Mouse (Mus musculus) liver, adult 10 weeks (tissue): Measurements from ENCODE around the gene Med15. TPM values are rescaled to one million over a fixed set of nuclear protein-coding genes. Genes with fewer than 3 reads are reported as not detected.

Experiments used
- polyA plus RNA-seq: library from polyadenylated mRNA; stranded (reverse); fragments of 350-450 nt; fragmentation: Illumina TruSeq; extraction: RNeasy Lipid Tissue Mini Kit (QIAGEN cat#74804); gene quantifications from one replicate; pipeline ENCODE4 v1.2.3, GENCODE M21; 2014; ENCODE audit warnings: low read depth, low replicate concordance

Med15 gene
- polyA plus RNA-seq = 6.3 TPM

DNA sequence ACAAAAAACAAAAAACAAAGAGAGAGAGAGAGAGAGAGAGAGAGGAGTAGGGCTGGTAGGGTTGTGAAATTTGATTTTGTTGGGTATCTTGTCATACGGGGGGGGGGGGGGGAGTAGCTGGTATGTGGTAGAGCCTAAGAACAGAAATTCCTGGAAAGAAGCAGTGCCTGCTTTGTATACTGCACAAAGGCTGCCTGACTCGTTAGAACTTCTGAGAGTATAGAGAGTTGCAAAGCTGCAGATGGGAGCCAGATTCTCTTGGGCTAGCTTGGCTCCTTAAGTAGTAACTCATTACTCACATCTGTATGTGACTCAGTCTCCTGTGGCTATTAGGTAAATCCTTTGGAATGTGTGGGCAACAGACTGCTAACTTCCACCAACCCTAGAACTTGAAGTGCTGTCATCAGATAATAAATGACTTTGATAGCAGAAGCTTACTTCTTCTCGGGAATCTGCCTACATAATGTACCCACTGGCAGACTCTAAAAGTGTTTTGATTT lies at the start of gene Med15:
TSS of gene Med15 (minus strand) at position 51 of the 500 bp plus-strand sequence.

DNA sequence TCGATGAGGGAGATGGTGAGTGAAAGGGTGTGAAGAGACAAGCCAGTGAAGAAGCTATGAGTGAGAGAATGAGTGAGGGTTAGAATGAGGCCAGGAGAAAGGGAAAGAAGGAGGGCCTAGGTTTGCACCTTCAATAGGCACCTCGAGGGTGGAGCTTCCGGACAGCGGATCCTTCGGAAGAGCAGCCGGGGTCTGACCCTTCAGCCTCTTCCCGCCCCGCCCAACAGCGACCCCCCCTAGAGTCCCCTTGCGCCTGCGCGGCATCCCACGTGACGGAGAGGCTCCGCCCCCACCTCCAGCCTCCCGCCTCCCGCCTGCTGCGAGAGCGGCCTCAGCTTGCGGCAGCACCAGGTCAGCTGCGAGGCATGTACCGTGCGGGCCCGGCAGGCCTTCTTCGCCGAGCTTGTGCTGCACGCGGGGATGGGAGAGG lies 26.7 kb upstream of the Med15 start, which contains the start of gene Klhl22:
TSS of gene Klhl22 (plus strand) at position 275 of the 430 bp plus-strand sequence.

DNA sequence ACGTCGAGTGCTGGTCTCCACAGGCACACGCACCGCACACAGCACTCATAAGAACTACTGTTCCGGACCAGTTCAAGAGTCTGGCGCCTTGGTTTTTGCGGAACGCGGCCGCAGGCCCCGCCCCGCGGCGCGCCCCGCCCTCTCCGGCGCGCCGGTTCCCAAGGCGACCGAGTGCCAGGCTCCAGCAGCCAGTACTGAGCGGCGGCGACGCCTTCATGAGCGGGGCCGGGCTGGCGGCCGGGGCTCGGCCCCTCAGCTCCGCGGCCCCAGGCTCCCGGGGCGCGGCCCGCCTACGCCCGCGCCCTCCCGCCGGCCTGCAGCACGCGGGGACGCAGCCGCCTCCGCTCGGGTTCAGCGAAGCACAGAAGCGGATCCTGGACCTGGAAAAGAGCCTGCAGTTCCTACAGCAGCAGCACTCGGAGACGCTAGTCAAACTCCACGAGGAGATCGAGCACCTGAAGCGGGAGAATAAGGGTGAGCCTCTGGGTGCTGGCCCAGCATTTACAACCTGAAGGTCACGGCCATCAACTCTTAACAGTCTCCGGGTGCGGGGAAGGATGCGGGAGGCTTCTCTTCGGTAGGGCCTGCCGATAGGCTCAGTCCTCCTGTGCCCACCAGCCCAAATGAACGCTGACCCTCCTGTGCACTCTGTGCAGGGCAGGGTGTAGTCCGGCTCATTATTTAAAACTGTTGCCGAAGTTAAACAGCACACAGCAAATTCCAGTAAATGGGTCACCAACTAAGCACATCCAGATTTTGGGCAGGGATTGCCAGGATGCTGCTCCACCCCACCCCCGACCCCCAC lies 86.2 kb downstream of the Med15 start, which contains the start of gene Ccdc74a:
TSS of gene Ccdc74a (plus strand) at position 161 of the 805 bp plus-strand sequence.

DNA sequence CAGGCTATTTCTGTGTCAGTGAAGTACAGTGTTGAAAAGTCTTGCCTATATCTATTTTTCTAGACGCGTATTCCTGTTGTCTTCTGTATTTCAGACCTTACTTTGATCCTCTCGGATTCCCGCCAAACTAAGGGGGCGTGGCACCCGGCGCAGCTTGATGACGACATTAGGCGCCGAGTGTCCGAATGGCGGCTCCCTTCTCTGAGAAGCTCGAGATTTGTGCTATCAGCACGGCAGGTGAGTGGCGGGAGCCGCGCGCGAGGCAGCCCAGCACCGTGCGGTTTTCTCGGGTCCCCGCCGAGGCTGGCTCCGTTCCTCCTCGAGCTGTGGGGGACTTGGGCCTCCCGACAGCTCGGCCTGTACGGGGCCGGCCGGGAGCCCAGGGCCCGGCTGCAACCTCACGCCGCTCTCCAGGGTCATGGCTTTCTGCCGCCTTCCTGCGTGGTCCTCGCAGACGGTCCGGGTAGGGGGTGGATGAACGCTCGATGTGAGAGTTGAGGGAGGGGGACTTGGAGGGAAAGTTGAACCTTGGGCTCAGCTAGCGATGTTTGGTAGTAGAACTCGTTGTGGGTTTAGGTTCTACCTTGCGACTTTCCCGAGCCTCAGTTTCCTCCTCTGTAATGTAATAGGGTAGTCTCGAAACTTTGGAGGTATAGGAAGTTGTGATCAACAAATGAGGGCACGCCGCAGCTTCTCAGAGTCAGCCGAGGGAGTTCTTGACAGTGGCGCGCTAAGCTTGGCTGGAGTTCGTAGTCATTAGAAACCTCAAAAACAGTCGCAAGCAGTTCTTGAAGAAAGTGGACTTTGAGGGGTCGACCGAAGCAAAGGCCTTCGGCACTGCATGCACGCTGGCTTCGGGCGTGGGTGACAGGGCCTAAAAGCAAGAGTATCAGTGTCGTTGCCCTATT lies 113.2 kb downstream of the Med15 start, which contains the start of gene Smpd4:
TSS of gene Smpd4 (plus strand) at position 157 of the 908 bp plus-strand sequence.

Other genes starting within 250 kb of the Med15 start
- 0.13 TPM for gene Aifm3, start 243.3 kb downstream of the Med15 start, polyA plus RNA-seq
- 12.4 TPM for gene Lztr1, start 224.2 kb downstream of the Med15 start, polyA plus RNA-seq
- 1.5 TPM for gene Thap7, start 201.8 kb downstream of the Med15 start, polyA plus RNA-seq
- not detected for gene Lrrc74b, start 171.6 kb downstream of the Med15 start, polyA plus RNA-seq
- gene P2rx6, start 171.0 kb downstream of the Med15 start, polyA plus RNA-seq = not detected
- not detected for gene Slc7a4, start 149.7 kb downstream of the Med15 start, polyA plus RNA-seq
- 7.4 TPM for gene Smpd4, start 113.5 kb downstream of the Med15 start, polyA plus RNA-seq
- not detected for gene Ccdc74a, start 86.4 kb downstream of the Med15 start, polyA plus RNA-seq
- gene Klhl22, start 26.7 kb upstream of the Med15 start, polyA plus RNA-seq = 3.8 TPM
- not detected for gene Scarf2, start 64.4 kb upstream of the Med15 start, polyA plus RNA-seq
- not detected for gene B830017H08Rik, start 100.2 kb upstream of the Med15 start, polyA plus RNA-seq
- 0.32 TPM for gene Car15, start 105.5 kb upstream of the Med15 start, polyA plus RNA-seq
- not detected for gene Gm20518, start 158.8 kb upstream of the Med15 start, polyA plus RNA-seq
- gene Tssk1, start 161.3 kb upstream of the Med15 start, polyA plus RNA-seq = not detected
- gene Dgcr2, start 165.7 kb upstream of the Med15 start, polyA plus RNA-seq = 7.9 TPM
- gene Tssk2, start 165.7 kb upstream of the Med15 start, polyA plus RNA-seq = not detected
- gene Ess2, start 178.5 kb upstream of the Med15 start, polyA plus RNA-seq = 1.8 TPM
- gene Gsc2, start 182.2 kb upstream of the Med15 start, polyA plus RNA-seq = not detected
- 60.0 TPM for gene Slc25a1, start 195.3 kb upstream of the Med15 start, polyA plus RNA-seq
- gene Vpreb2, start 247.5 kb upstream of the Med15 start, polyA plus RNA-seq = not detected